37 mouse cellular contexts compared by ENCODE assay signal in genomic region chr7:25591226-25591625, GRCm38 (mm10). TPM values are rescaled to one million over a fixed set of nuclear protein-coding genes. Genes with fewer than 3 reads are reported as not detected.
"Had no signal": no experiment of that assay in that cellular context is flagged by ENCODE, and none has a peak within 500 bp of the region (broad histone marks: within the 10 kb centered on the region; RNA-seq: fewer than 3 reads in every experiment).

No protein-coding gene starts in this region.

- ATAC-seq: forebrain, embryonic 13.5 days; forebrain, embryonic 14.5 days; forebrain, embryonic 15.5 days; forebrain, embryonic 16.5 days; forebrain, postnatal 0 days had no signal

- H3K4me3 ChIP-seq: embryonic facial prominence, embryonic 10.5 days; embryonic facial prominence, embryonic 12.5 days; embryonic facial prominence, embryonic 13.5 days; embryonic facial prominence, embryonic 15.5 days; erythroblast, embryonic 14.5 days; forebrain, embryonic 10.5 days; forebrain, embryonic 12.5 days; forebrain, embryonic 13.5 days; forebrain, embryonic 15.5 days; gastrocnemius, adult 2 months; heart, adult 2 months had no signal

- H3K9ac ChIP-seq: embryonic facial prominence, embryonic 12.5 days; embryonic facial prominence, embryonic 13.5 days; embryonic facial prominence, embryonic 15.5 days; forebrain, embryonic 12.5 days; forebrain, embryonic 13.5 days; forebrain, embryonic 15.5 days; forebrain, postnatal 0 days had no signal

- H3K27me3 ChIP-seq: embryonic facial prominence, embryonic 12.5 days; embryonic facial prominence, embryonic 13.5 days; embryonic facial prominence, embryonic 15.5 days; forebrain, embryonic 12.5 days; forebrain, embryonic 13.5 days; forebrain, embryonic 15.5 days had no signal

- DNase-seq: cerebellum, adult 2 months; cerebellum, adult 8-10 months; cerebellum, adult 9-10 months; cerebellum, adult 9-11 months; cerebellum, postnatal 10 days; cerebellum, postnatal 14 days; cerebellum, postnatal 25 days; cerebellum, postnatal 36 days; embryo, embryonic 11 days; forebrain, postnatal 0 days; gastrocnemius, adult 2 months; gastrocnemius, postnatal 10 days; gastrocnemius, postnatal 14 days; gastrocnemius, postnatal 25 days; gastrocnemius, postnatal 36 days; heart, adult 18-20 months; heart, adult 2 months had no signal

- H3K4me2 ChIP-seq: embryonic facial prominence, embryonic 12.5 days; embryonic facial prominence, embryonic 13.5 days; embryonic facial prominence, embryonic 15.5 days; forebrain, embryonic 12.5 days; forebrain, embryonic 13.5 days; forebrain, embryonic 15.5 days had no signal

- H3K36me3 ChIP-seq: embryonic facial prominence, embryonic 10.5 days; embryonic facial prominence, embryonic 12.5 days; embryonic facial prominence, embryonic 13.5 days; embryonic facial prominence, embryonic 15.5 days; forebrain, embryonic 10.5 days; forebrain, embryonic 12.5 days; forebrain, embryonic 15.5 days had no signal

- H3K4me1 ChIP-seq: embryonic facial prominence, embryonic 10.5 days; embryonic facial prominence, embryonic 12.5 days; embryonic facial prominence, embryonic 13.5 days; embryonic facial prominence, embryonic 15.5 days; forebrain, embryonic 10.5 days; forebrain, embryonic 12.5 days; forebrain, embryonic 13.5 days; forebrain, embryonic 15.5 days had no signal

- H3K27ac ChIP-seq: embryonic facial prominence, embryonic 10.5 days; embryonic facial prominence, embryonic 12.5 days; embryonic facial prominence, embryonic 13.5 days; embryonic facial prominence, embryonic 15.5 days; forebrain, embryonic 10.5 days; forebrain, embryonic 12.5 days; forebrain, embryonic 13.5 days; forebrain, embryonic 15.5 days; gastrocnemius, adult 2 months; heart, adult 2 months had no signal

- H3K9me3 ChIP-seq: embryonic facial prominence, embryonic 10.5 days; embryonic facial prominence, embryonic 12.5 days; embryonic facial prominence, embryonic 13.5 days; embryonic facial prominence, embryonic 15.5 days; forebrain, embryonic 10.5 days; forebrain, embryonic 12.5 days; forebrain, embryonic 13.5 days; forebrain, embryonic 15.5 days had no signal

RNA-seq across cellular contexts. Expression of gene Erich4, which starts 24.5 kb away (rescaled TPM):
- total RNA-seq: common myeloid progenitor, adult 5-6 weeks; forebrain, postnatal 0 days; gastrocnemius, adult 18-20 months; gastrocnemius, adult 2 months; gastrocnemius, adult 8-10 months; gastrocnemius, postnatal 10 days; gastrocnemius, postnatal 14 days; gastrocnemius, postnatal 25 days; gastrocnemius, postnatal 36 days; gastrocnemius, postnatal 4 days; granulocyte monocyte progenitor cell, adult 5-6 weeks had no signal
- polyA plus RNA-seq: cortical plate, adult 2 months; embryonic facial prominence, embryonic 10.5 days; embryonic facial prominence, embryonic 11.5 days; embryonic facial prominence, embryonic 12.5 days; embryonic facial prominence, embryonic 13.5 days; embryonic facial prominence, embryonic 14.5 days; embryonic facial prominence, embryonic 15.5 days; erythroblast, embryonic 14.5 days; forebrain, embryonic 10.5 days; forebrain, embryonic 11.5 days; forebrain, embryonic 12.5 days; forebrain, embryonic 13.5 days; forebrain, embryonic 14.5 days; forebrain, embryonic 15.5 days; forebrain, postnatal 0 days; heart, adult 2 months had no signal

RNA-seq across cellular contexts. Expression of gene Ceacam2, which starts 51.6 kb away (rescaled TPM):
- total RNA-seq: common myeloid progenitor, adult 5-6 weeks; forebrain, postnatal 0 days; granulocyte monocyte progenitor cell, adult 5-6 weeks had no signal
- polyA plus RNA-seq: embryonic facial prominence, embryonic 10.5 days; embryonic facial prominence, embryonic 11.5 days; embryonic facial prominence, embryonic 12.5 days; embryonic facial prominence, embryonic 15.5 days; erythroblast, embryonic 14.5 days; forebrain, embryonic 10.5 days; forebrain, embryonic 11.5 days; forebrain, embryonic 12.5 days; forebrain, embryonic 14.5 days; forebrain, postnatal 0 days had no signal
